Mouse (Mus musculus): ENCODE results near the gene Shisa5. TPM values are rescaled to one million over a fixed set of nuclear protein-coding genes. Genes with fewer than 3 reads are reported as not detected.

The Shisa5 gene
- polyA plus RNA-seq, 1 experiment from 2014 or later, result 68.4 TPM

DNA sequence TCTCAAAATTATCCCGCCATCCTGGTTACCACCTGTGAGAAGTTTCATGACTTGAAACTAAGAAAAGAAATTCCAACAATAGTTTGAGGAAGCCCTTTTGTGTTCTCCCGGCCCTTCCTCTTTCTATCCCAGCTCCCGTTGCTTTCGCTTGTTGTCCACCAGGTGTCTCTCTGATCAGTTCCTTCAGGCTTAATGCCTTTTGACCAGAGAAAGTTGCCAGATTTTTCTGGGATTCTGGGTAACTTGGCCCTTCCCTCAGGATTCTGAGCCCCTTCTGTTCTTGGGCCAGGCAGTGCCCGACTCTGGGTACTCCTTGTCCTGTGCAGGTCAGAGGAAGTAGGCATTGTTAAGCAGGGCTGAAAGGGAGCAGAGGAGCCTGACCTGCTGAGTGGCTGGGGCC is 49.6 kb downstream of the Shisa5 start:
- ATAC-seq (replicated peaks), result no peak
- Histone ChIP-seq H3K9ac (no peak overlapping the region), H3K27ac (no peak overlapping the region), H3K9me3 (no peaks in the 10 kb centered on the region), H3K4me3 (no peak overlapping the region), H3K36me3 (replicated peaks) (no peaks in the 10 kb centered on the region; the same call in 1 of the 2 replicates), H3K27me3 (replicated peaks) (no peaks in the 10 kb centered on the region), H3K4me1 (peaks cover 8% of the 10 kb centered on the region), H3K4me2 (no peak overlapping the region)
- WGBS, result 7% methylated on average over 5 of the region's 5 CpGs

DNA sequence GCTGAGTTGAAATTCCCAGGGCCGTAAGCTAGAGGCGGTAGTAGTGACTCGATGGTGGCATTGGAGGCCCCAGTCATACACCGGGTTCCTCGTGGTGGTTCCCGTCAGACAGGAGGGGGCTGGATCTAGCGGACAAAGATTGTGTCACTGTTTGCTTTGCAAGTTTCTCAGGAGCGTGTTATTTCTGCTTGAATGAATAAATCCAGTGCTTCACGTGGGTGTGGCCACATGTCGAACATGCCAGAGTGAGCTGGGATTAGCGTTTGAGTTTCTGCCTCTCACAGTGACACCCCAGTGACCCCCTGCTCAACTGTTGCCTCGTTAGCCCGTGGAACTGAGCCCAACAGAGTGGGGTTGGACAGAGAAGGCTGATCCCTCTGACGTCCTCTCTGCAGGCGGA is 52.1 kb downstream of the Shisa5 start:
- WGBS, result 48% methylated on average over 15 of the region's 15 CpGs
- Histone ChIP-seq H3K27me3 (replicated peaks) (no peaks in the 10 kb centered on the region), H3K9ac (no peak overlapping the region), H3K36me3 (replicated peaks) (no peaks in the 10 kb centered on the region; the same call in 1 of the 2 replicates), H3K9me3 (no peaks in the 10 kb centered on the region), H3K4me2 (no peak overlapping the region), H3K4me3 (no peak overlapping the region), H3K27ac (no peak overlapping the region), H3K4me1 (peaks cover 12% of the 10 kb centered on the region)
- no peak for ATAC-seq (replicated peaks)

DNA sequence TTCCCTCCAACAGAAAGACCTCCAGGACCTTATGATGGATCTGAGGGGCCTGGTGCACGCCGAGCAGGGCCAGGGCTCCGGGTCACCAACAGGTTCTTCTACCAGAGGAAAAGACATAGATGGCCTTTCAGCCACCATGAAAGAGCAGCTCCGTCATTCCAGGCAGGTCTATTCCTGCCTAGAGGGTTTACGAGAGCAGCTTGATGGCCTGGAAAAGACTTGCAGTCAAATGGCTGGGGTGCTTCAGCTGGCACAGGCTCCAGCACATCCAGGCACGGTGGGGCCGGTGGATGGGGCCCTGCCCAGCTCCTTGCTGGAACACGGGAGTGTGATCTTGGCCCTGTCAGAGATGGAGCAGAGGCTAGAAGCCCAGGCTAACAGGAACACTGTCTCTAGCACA is 53.4 kb downstream of the Shisa5 start:
- H3K27ac ChIP-seq, result no peak overlapping the region
- no peaks in the 10 kb centered on the region; the same call in 1 of the 2 replicates for H3K36me3 ChIP-seq (replicated peaks)
- no peak for ATAC-seq (replicated peaks)
- peaks cover 20% of the 10 kb centered on the region for H3K4me1 ChIP-seq
- no peaks in the 10 kb centered on the region for H3K9me3 ChIP-seq
- WGBS, result 90% methylated on average over 8 of the region's 8 CpGs
- H3K4me2 ChIP-seq, result no peak overlapping the region
- no peak overlapping the region for H3K4me3 ChIP-seq
- H3K9ac ChIP-seq, result no peak overlapping the region
- no peaks in the 10 kb centered on the region for H3K27me3 ChIP-seq (replicated peaks)

DNA sequence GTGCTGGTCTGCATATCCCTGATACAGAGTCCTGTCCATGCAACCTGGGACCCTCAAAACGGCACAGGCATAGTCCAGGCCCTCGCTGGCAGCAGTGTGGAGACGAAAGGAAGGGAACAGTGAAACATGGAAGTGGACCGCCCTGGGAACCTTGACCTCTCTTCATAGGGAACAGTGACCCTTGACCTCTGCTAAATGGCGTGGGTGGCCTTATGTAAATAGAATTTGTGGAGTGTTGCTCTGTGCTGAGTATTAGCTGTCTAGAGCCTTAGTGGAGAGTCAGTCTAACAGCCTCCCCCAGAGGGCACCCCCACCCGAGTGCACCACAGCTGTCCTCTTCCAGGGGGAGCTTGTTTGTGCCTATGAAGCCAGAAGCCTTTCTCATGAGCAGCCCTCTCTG is 54.4 kb downstream of the Shisa5 start:
- Histone ChIP-seq H3K36me3 (replicated peaks) (no peaks in the 10 kb centered on the region; the same call in 1 of the 2 replicates), H3K27me3 (replicated peaks) (no peaks in the 10 kb centered on the region), H3K9ac (no peak overlapping the region), H3K9me3 (no peaks in the 10 kb centered on the region), H3K4me2 (no peak overlapping the region), H3K4me3 (no peak overlapping the region), H3K4me1 (peaks cover 30% of the 10 kb centered on the region), H3K27ac (no peak overlapping the region)
- 38% methylated on average over 6 of the region's 6 CpGs for WGBS
- ATAC-seq (replicated peaks), result no peak

DNA sequence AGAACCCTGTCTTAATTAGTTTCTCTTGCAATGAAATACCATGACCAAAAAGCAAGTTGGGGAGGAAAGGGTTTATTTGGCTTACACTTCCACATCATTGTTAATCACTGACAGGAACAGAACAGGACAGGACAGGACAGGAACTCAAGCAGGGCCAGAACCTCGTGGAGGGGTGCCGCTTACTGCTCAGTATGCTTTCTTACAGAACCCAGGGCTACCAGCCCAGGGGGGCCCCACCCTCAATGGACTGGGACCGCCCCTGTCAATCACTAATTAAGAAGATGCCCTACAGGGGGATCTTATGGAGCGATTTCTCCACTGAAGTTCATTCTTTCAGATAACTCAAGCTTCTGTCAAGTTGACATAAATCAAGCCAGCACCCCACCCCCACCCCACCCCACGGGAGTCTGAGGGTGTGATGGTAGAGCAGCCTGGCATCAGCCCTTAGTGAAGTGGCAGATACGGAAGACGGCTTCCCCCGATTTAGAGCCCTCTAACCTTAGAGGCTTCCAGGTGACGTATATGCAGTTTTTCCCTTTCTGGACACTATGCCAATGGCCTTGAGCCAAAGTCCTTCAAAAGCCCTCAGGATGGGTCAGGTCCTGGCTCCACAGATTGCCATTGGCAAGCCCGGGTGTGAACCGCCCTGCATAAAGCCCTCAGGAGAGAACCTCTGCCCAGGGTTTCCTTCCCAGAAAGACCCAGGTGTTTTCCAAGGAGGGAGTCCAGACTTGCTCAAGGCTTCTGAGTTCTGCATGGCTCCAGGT is 55.6 kb downstream of the Shisa5 start:
- H3K9ac ChIP-seq, result peak overlapping the region; percentile 87
- H3K9me3 ChIP-seq, result no peaks in the 10 kb centered on the region
- peak overlapping the region; percentile 85 for H3K4me2 ChIP-seq
- peak overlapping the region; percentile 99 for H3K27ac ChIP-seq
- peaks cover 42% of the 10 kb centered on the region for H3K4me1 ChIP-seq
- no peaks in the 10 kb centered on the region; the same call in 1 of the 2 replicates for H3K36me3 ChIP-seq (replicated peaks)
- ATAC-seq (replicated peaks), result no peak
- H3K4me3 ChIP-seq, result peak overlapping the region; percentile 83
- WGBS, result 20% methylated on average over 11 of the region's 11 CpGs
- no peaks in the 10 kb centered on the region for H3K27me3 ChIP-seq (replicated peaks)

DNA sequence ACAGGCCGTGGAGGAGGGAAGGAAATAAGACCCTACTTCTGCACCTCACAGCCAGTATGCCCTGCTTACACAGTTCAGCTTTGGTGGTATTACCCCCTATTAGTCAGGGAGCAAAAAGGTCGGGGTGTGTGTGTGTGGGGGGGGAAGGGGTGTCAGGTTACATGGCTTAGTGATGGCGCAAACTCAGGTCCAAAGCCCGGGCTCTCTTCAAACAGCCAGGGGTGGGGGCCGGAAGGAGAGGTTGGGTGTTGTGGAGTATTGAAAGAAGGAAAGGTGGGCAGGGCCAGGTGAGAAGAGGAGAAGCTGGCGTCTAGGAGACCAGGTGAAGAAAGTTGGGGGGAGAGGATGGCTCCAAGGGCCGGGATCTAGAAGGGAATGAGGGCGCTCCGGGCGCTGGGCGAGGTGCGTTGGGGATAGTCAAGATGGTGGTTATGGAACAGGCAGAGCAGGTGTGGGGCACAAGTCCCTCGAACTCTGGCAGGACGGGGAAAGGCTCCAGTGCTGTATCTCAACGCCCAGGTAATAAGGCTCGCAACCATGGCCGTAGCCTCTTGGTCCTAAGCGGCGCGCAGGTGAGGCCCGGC is 56.3 kb downstream of the Shisa5 start:
- H3K36me3 ChIP-seq (replicated peaks), result peaks cover 2% of the 10 kb centered on the region; the same call in 1 of the 2 replicates
- under 1% methylated on average over 21 of the region's 21 CpGs for WGBS
- peak overlapping the region; percentile 85 for H3K4me2 ChIP-seq
- H3K27ac ChIP-seq, result peak overlapping the region; percentile 99
- H3K9me3 ChIP-seq, result no peaks in the 10 kb centered on the region
- peaks cover 48% of the 10 kb centered on the region for H3K4me1 ChIP-seq
- ATAC-seq (replicated peaks), result peak; percentile 2
- H3K9ac ChIP-seq, result peak overlapping the region; percentile 87
- H3K27me3 ChIP-seq (replicated peaks), result no peaks in the 10 kb centered on the region
- peak overlapping the region; percentile 83 for H3K4me3 ChIP-seq

DNA sequence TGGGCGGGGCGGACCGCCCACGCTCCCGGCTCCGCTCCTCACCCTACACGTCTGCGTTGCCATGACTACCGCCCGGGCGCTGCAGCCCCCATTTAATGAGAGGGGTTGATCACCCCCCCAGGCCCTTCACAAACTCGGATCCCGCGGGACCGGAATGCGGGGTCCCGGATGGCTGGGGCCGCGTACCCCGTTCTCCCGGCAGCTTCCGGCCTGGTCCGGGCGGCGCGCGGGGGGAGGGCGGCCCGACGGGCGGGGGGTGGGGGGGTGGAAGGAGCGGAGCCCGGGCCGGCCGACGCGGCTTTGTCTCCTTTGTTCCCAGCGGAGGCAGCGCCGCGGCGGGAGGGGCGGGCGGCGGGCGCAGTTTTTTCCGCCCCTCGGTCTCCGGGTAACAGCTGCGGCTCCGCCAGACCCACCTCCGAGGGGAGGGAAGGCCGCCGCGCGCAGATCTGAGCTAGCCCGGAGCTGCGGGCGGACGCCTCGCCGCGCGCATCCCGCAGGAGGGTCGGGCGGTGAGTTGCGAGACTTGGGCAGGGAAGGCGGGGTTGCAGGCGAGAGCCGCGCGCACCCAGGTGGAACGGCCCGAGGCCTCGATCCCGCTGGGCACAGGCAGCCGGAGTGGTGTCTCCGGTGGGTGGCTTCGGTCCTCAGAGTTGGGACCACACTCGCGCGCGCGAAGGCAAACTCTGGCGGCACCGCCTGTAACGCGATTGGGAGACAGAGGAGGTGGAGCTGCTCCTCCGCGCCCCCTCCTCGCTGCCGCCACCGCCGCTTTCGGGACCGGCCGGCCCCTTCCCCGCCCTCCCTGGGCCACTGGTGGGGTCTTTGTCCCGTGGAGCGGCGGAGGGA is 57.0 kb downstream of the Shisa5 start, which contains the start of gene Plxnb1:
TSS of gene Plxnb1 (plus strand) at position 253 of the 846 bp plus-strand sequence.
- Histone ChIP-seq H3K4me2 (peak within 1 kb of the TSS; percentile 85), H3K4me3 (peak within 1 kb of the TSS; percentile 83), H3K9me3 (no peaks in the 10 kb centered on the region), H3K27me3 (replicated peaks) (no peaks in the 10 kb centered on the region), H3K36me3 (replicated peaks) (peaks cover 2% of the 10 kb centered on the region; the same call in 1 of the 2 replicates), H3K9ac (peak within 1 kb of the TSS; percentile 87), H3K4me1 (peaks cover 49% of the 10 kb centered on the region), H3K27ac (peak within 1 kb of the TSS; percentile 99)
- under 1% methylated on average over 86 of the region's 102 CpGs for WGBS
- peak; percentile 70 for ATAC-seq (replicated peaks)

DNA sequence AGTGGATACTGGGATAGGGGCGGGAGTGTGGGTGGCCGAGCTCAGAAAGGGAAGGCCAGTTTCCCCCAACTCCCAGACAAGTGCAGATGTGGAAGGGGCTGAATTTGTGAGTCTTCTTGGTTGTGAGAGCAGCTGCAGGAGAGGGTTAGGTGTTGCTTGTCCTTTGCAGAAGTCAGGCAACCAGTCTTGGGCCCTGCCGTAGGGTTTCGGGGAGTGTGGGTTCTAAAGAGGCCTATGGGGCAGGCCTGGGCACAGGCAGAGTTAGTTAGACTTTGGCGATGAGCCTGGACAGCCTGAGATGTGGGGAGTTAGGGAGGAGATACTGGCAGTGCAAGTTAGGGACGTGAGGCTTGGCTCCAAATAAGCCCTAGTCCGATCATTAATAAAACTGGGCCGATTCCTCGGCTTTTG is 57.9 kb downstream of the Shisa5 start:
- H3K9ac ChIP-seq, result peak overlapping the region; percentile 87
- H3K27ac ChIP-seq, result peak overlapping the region; percentile 99
- H3K4me3 ChIP-seq, result peak overlapping the region; percentile 83
- H3K27me3 ChIP-seq (replicated peaks), result no peaks in the 10 kb centered on the region
- H3K9me3 ChIP-seq, result no peaks in the 10 kb centered on the region
- peaks cover 2% of the 10 kb centered on the region; the same call in 1 of the 2 replicates for H3K36me3 ChIP-seq (replicated peaks)
- ATAC-seq (replicated peaks), result no peak; the same call in 1 of the 2 replicates
- peaks cover 49% of the 10 kb centered on the region for H3K4me1 ChIP-seq
- 5% methylated on average over 9 of the region's 9 CpGs for WGBS
- peak overlapping the region; percentile 85 for H3K4me2 ChIP-seq

DNA sequence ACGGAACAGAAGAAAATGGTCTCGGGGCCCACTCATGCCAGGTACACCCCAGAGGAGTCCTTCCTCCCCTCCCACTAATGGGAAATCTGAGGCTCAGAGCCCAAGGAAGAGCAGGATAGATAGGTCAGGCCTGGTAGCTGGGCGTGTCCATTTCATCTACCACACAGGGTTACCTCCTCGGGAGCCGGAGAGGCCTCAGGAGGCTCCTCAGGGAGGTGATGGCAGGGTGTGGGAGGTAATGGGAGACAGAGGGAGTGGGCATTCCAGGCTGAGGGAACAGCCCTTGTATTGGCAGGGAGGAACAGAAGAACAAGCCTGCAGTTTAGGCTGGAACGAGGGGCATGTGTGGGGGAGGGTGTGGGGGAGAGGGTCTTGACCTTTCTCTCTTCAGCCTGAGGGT is 58.5 kb downstream of the Shisa5 start:
- 6% methylated on average over 6 of the region's 6 CpGs for WGBS
- Histone ChIP-seq H3K4me3 (peak overlapping the region; percentile 83), H3K9me3 (no peaks in the 10 kb centered on the region), H3K4me1 (peaks cover 49% of the 10 kb centered on the region), H3K4me2 (peak overlapping the region; percentile 85), H3K9ac (peak overlapping the region; percentile 87), H3K27me3 (replicated peaks) (no peaks in the 10 kb centered on the region), H3K27ac (peak overlapping the region; percentile 99), H3K36me3 (replicated peaks) (0 out of 2 replicates have a peak, but pooled peaks cover 2% of the 10 kb centered on the region)
- no peak for ATAC-seq (replicated peaks)

DNA sequence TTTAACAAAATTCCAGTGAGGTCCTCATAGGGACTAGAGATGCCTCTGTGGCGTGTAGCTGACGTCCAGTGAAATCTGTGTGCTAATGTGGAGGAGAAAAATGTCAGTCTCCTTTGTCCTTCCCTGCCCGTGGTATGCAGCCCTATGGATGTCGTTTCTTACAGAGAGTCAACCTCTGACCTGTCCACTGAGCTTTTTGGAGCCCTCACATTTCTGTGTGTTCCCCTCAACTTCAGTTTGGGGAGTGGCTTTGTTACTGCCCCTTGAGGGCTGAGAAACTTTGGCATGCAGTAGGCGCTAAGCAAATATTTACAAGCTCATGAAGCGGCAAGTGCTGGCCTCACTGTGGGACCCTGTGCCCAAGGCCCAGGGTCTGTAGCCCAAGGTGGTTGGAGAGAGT is 58.9 kb downstream of the Shisa5 start:
- Histone ChIP-seq H3K27me3 (replicated peaks) (no peaks in the 10 kb centered on the region), H3K4me1 (peaks cover 49% of the 10 kb centered on the region), H3K4me2 (peak overlapping the region; percentile 85), H3K4me3 (peak overlapping the region; percentile 83), H3K36me3 (replicated peaks) (peaks cover 6% of the 10 kb centered on the region; the same call in 1 of the 2 replicates), H3K9ac (peak overlapping the region; percentile 87), H3K27ac (peak overlapping the region; percentile 99), H3K9me3 (no peaks in the 10 kb centered on the region)
- no peak for ATAC-seq (replicated peaks)
- 11% methylated on average over 6 of the region's 6 CpGs for WGBS

DNA sequence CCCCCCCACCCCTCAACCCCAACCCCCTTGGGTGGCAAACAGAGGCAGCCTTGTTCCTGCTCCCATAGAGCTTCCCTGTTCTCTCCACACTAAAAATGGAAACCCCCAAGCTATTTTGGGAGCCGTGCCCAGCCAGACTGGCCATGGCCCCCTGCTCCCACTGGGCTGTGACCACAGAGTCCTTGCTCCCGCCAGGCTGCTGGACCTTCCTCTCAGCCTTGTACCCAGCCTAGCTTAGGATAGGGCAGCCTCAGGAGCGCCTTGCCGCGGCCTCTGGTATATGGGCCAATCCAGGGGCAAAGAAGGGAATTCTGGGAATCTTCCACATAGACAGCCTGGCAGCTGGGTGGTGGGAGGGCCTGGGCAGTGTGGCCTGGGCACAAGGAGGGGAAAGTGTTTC is 59.5 kb downstream of the Shisa5 start:
- H3K4me2 ChIP-seq, result peak overlapping the region; percentile 85
- no peaks in the 10 kb centered on the region for H3K9me3 ChIP-seq
- peaks cover 49% of the 10 kb centered on the region for H3K4me1 ChIP-seq
- no peak for ATAC-seq (replicated peaks)
- WGBS, result 48% methylated on average over 5 of the region's 5 CpGs
- H3K36me3 ChIP-seq (replicated peaks), result peaks cover 10% of the 10 kb centered on the region; the same call in 1 of the 2 replicates
- H3K27ac ChIP-seq, result peak overlapping the region; percentile 99
- H3K27me3 ChIP-seq (replicated peaks), result no peaks in the 10 kb centered on the region
- H3K4me3 ChIP-seq, result peak overlapping the region; percentile 83
- H3K9ac ChIP-seq, result peak overlapping the region; percentile 18; the same call in 1 of the 2 replicates

DNA sequence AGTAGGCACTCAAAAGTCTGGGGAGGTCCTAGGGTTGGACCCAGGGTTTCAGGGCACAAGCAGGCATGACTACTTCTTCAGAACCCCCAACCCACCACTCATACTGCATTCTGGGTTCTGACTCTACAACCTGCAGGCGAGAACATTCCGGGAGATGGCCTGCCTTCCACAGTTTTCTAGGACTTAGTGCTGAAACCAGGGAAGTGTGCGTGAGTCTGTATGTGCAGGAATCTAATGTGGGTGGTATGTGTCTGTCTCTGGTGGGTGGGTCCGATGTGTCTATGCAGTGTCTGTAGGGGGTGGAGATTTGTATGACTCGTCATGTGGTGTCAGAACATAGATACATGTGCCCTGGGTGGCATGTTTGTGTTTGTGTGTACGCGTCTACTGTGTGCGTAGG is 60.0 kb downstream of the Shisa5 start:
- Histone ChIP-seq H3K4me3 (peak overlapping the region; percentile 83; the same call in 1 of the 2 replicates), H3K9ac (peak overlapping the region; percentile 18), H3K27ac (peak overlapping the region; percentile 99), H3K36me3 (replicated peaks) (peaks cover 11% of the 10 kb centered on the region; the same call in 1 of the 2 replicates), H3K9me3 (no peaks in the 10 kb centered on the region), H3K4me2 (peak overlapping the region; percentile 85), H3K27me3 (replicated peaks) (no peaks in the 10 kb centered on the region), H3K4me1 (peaks cover 49% of the 10 kb centered on the region)
- 82% methylated on average over 8 of the region's 8 CpGs for WGBS
- ATAC-seq (replicated peaks), result no peak

Data from midbrain, embryonic 15.5 days (tissue).